Mouse (Mus musculus) liver, embryonic 13.5 days (tissue): ENCODE measurements around the gene Ercc4. TPM values are rescaled to one million over a fixed set of nuclear protein-coding genes. Genes with fewer than 3 reads are reported as not detected.
"Not testable (repeated sequence)": the region's sequence is repeated elsewhere in the genome, so short reads cannot be mapped to it uniquely, and the experiment has no call there.

Source experiments
- ATAC-seq: fragments of 200-750 bp; cut with Nextera tagmentation; 2 replicates; pipeline ENCODE4 v1.8.0; 2017; ENCODE audit warnings: low read depth, mild to moderate bottlenecking, moderate number of reproducible peaks, moderate library complexity
- DNase-seq: peaks from one replicate; pipeline ENCODE4 v3.0.0; 2022
- H3K27ac ChIP-seq: fragments of 300-500 bp; sonication (generic); 2 replicates; pipeline ENCODE4 v1.5.1; 2015; ENCODE audit warnings: moderate library complexity, mild to moderate bottlenecking, inconsistent platforms
- H3K27me3 ChIP-seq: fragments of 300-500 bp; sonication (generic); 2 replicates; pipeline ENCODE4 v1.6.1; 2015; ENCODE audit warnings: mild to moderate bottlenecking, inconsistent platforms
- H3K36me3 ChIP-seq: fragments of 300-500 bp; sonication (generic); 2 replicates; pipeline ENCODE4 v1.6.1; 2015; ENCODE audit warnings: mild to moderate bottlenecking, inconsistent platforms
- H3K4me1 ChIP-seq: fragments of 300-500 bp; sonication (generic); replicated peaks from 2 replicates; pipeline ENCODE4 v1.6.1; 2015; ENCODE audit warnings: inconsistent platforms
- H3K4me2 ChIP-seq: fragments of 300-500 bp; sonication (generic); 2 replicates; pipeline ENCODE4 v1.6.1; 2015; ENCODE audit warnings: inconsistent platforms, mild to moderate bottlenecking, moderate library complexity
- H3K4me3 ChIP-seq: fragments of 300-500 bp; sonication (generic); replicated peaks from 2 replicates; pipeline ENCODE4 v1.5.1; 2015; ENCODE audit warnings: mild to moderate bottlenecking, inconsistent platforms
- H3K9ac ChIP-seq: fragments of 300-500 bp; sonication (generic); 2 replicates; pipeline ENCODE4 v1.6.1; 2015; ENCODE audit warnings: mild to moderate bottlenecking, inconsistent platforms
- H3K9me3 ChIP-seq: fragments of 300-500 bp; sonication (generic); replicated peaks from 2 replicates; pipeline ENCODE4 v1.6.1; 2016; ENCODE audit warnings: inconsistent platforms
- WGBS: fragments of 180-500 bp; shearing (Covaris S2); methylation state at CpG from one replicate; pipeline ENCODE4 v1.1.7; 2015; ENCODE audit not compliant: insufficient replicate concordance; 5-methylcytosine and 5-hydroxymethylcytosine counted together
- polyA plus RNA-seq: library from polyadenylated mRNA; unstranded; fragments of >200 nt; fragmentation: Nextera tagmentation; extraction: Ambion mirVana; gene quantifications from 2 replicates; pipeline ENCODE4 v1.2.1, GENCODE M21; 2015

Gene Ercc4
- 5.3 and 5.5 TPM in 2 replicates for polyA plus RNA-seq

DNA sequence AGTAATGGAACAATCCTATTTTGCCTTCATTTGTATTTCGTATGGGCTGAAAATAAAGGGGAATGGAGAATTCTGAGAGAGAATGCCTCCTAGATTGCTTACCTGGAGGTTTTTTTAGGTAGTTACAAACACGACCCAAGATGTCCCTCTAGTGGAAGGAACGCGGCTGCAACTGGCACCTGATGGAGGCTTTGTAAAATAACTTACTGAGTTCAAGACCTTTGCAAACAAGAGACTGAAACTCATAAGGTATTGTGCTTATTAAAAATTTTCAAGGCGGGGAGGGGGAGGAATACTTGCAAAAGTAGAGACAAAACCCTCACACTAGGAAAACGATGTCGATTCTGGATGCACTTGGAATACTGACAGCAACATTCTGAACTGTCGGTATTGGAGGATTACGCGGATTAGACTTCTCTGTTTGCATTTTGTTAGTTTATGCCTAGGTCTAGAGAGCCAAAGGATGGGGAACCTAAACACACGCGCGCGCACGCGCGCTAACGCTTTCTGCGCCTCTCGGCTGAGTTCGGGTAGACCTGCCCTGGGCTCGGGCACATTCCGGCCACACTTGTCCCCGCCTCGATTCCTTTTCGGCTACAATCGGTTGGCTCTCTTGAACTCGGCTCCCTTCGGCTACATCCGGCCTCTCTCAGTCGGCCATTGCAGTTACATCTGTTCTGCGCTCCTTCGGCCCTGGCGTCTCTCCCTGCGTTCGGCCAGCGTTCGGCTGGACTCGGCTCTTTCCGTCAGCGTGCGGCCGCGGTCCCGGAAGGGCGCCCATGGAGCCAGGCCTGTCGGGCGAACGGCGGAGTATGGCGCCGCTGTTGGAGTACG is at the start of gene Ercc4:
Gene Ercc4 (plus strand): TSS at position 529 of the 834 bp plus-strand sequence.
- Histone ChIP-seq H3K9ac (peak within 1 kb of the TSS; percentile 88), H3K4me1 (peaks cover 9% of the 10 kb centered on the region), H3K4me3 (peak within 1 kb of the TSS; percentile 79), H3K9me3 (no peaks in the 10 kb centered on the region), H3K36me3 (peaks cover 25% of the 10 kb centered on the region), H3K4me2 (peak within 1 kb of the TSS; percentile 80), H3K27me3 (no peaks in the 10 kb centered on the region), H3K27ac (peak within 1 kb of the TSS; percentile 70)
- under 1% methylated on average over 53 of the region's 53 CpGs for WGBS
- peak; percentile 85 for DNase-seq
- peak; percentile 96 for ATAC-seq

DNA sequence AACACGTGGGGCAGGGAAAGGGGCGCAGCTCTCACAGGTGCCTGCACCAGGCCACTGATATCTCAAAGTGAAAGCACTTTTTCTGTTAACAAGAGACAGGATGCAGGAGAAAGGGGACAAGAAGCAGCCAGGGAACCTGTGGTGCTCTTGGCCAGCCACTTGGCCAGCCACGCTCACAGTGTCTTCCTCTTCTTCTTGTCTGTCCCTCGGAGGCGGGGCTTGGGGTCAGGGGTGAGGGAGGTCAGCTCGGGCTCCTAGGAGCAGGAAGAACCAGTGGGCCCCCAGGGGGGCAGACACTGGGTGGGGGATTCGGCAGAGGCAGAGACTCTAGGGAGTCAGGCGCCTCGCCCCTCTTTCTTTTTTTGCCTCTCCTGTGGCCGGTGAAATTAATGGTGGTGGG is 48.4 kb upstream of the Ercc4 start:
- no peak for ATAC-seq
- Histone ChIP-seq H3K9ac (no peak overlapping the region), H3K4me3 (no peak overlapping the region), H3K4me2 (peak overlapping the region; percentile 43), H3K9me3 (no peaks in the 10 kb centered on the region), H3K36me3 (no peaks in the 10 kb centered on the region), H3K27ac (no peak overlapping the region), H3K27me3 (no peaks in the 10 kb centered on the region), H3K4me1 (no peaks in the 10 kb centered on the region)
- 16% methylated on average over 7 of the region's 10 CpGs for WGBS
- DNase-seq = no peak

DNA sequence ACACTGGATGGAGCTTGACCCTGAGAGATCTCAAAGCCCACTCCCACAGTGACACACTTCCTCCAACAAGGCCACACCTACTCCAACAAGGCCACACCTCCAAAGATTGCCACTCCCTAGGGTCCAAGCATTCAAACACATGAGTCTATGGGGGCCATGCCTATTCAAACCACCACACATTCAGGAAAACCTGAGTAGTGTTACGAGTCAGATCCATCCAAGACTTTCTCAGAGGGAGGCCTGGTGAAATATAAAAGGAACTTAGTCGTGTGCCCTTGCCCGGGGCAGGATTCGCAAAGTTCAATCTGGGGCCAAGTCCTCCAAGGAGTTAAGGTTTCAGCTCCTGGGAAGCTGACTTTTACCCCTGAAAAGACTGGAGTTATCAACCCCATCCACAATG is 35.3 kb upstream of the Ercc4 start:
- Histone ChIP-seq H3K36me3 (no peaks in the 10 kb centered on the region), H3K9ac (no peak overlapping the region), H3K4me2 (no peak overlapping the region), H3K27ac (no peak overlapping the region), H3K9me3 (no peaks in the 10 kb centered on the region), H3K4me1 (no peaks in the 10 kb centered on the region), H3K4me3 (no peak overlapping the region), H3K27me3 (no peaks in the 10 kb centered on the region)
- DNase-seq (no peak), ATAC-seq (no peak)
- 72% methylated on average over 4 of the region's 4 CpGs for WGBS

DNA sequence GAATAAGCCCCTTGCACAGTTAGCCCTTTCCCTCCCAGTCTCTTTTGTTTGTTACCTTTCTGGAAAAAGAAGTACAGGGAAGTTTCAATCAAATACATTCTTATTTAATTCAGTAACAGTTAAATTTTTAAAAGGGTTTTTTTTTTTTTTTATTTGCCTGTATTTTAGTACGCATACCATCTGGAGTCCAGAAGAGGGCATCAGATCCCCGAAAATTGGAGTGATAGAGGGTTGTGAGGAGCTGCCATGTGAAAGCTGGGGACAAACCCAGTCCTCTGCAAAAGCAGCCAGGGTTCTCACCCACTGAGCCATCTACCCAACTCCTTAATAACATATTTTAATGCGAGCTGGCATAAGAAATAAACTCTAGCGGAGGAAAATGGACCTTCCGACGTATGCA is 29.3 kb upstream of the Ercc4 start:
- Histone ChIP-seq H3K27ac (no peak overlapping the region), H3K4me1 (no peaks in the 10 kb centered on the region), H3K9me3 (no peaks in the 10 kb centered on the region), H3K36me3 (no peaks in the 10 kb centered on the region), H3K9ac (no peak overlapping the region), H3K4me3 (no peak overlapping the region), H3K27me3 (no peaks in the 10 kb centered on the region), H3K4me2 (no peak overlapping the region)
- no peak for DNase-seq
- 64% methylated on average over 6 of the region's 6 CpGs for WGBS
- ATAC-seq = no peak

DNA sequence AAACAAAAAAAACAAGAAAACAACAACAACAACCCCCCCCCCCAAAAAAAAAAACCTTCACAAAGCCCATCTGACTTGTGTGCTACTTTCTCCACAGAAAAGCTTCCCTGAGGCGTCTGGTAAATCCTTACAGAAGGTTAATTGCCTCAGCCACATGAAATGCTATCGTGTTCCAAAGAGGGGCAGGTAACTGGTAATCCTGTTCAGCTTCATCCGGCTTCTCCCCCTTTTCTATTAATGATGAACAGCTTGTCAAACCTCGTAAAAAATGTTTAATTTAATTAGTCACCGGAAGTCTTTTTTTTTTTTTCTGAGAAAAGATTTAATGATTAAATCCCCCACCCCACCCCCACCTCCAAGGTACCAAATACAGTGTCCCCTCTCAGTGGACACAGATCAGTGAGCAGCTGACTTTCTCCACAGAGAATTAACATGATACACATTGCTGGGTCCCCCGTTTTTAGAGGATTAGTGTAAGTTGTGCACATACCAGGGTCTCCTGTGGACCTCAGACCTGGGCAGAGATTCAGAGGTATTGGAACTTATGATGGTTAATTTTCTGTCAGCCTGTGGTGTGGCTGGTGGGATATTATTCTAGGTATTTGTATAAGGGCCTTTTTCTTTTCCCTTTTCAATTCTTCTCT is 26.2 kb upstream of the Ercc4 start:
- Histone ChIP-seq H3K9me3 (no peaks in the 10 kb centered on the region), H3K4me3 (no peak overlapping the region), H3K9ac (no peak overlapping the region), H3K4me2 (no peak overlapping the region), H3K27me3 (no peaks in the 10 kb centered on the region), H3K36me3 (no peaks in the 10 kb centered on the region), H3K27ac (no peak overlapping the region), H3K4me1 (no peaks in the 10 kb centered on the region)
- 57% methylated on average over 6 of the region's 6 CpGs for WGBS
- DNase-seq = no peak
- no peak for ATAC-seq

DNA sequence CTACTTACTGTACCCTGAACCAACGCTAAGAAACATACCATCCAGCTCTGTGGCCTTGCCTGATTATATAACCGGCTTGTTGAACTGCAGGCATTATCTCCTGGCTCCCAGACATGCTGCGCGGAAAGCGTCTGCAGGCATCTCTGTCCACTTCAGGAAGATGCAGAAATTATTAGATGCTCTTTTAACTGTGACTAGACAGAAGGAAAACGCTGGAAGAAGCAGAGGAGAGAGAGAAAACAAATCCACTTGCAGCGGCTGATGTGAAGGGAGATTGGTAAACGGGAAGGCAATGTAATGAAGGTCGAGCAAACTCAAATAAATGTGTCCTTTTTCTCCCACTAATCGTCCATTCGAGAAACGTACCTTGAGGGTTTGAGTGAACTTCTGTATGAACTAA is 1.1 kb upstream of the Ercc4 start:
- H3K4me2 ChIP-seq = no peak overlapping the region
- no peak overlapping the region for H3K27ac ChIP-seq
- DNase-seq = no peak
- ATAC-seq = no peak
- H3K4me1 ChIP-seq = peaks cover 9% of the 10 kb centered on the region
- no peaks in the 10 kb centered on the region for H3K9me3 ChIP-seq
- no peaks in the 10 kb centered on the region for H3K27me3 ChIP-seq
- no peak overlapping the region for H3K9ac ChIP-seq
- peaks cover 15% of the 10 kb centered on the region for H3K36me3 ChIP-seq
- H3K4me3 ChIP-seq = no peak overlapping the region
- WGBS = 71% methylated on average over 12 of the region's 12 CpGs

DNA sequence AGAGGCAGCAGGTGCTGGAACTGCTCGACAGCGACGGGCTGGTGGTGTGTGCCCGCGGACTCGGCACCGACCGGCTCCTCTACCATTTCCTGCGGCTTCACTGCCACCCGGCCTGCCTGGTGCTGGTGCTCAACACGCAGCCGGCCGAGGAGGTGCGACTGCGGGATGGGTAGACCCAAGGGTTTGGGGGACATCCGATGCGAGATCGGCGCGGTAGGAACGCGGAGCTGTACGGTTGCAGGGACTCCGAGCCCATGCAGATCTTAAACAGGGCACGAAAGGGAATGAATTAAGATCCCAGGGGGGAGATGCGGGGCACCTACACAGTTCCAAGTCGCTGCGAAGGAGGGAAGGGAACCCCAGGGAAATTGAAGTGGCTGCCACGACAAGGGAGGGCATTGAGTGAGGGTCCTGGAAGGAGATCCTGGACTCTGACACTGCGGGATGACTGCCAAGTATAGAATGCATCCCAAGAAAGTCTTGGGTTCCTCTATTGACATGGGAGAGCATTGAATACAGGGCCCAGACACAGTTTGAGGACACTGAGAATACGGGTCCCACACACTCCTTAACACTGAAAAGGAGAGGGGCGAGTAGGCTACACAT is 609 bp downstream of the Ercc4 start:
- peak overlapping the region; percentile 80 for H3K4me2 ChIP-seq
- H3K4me3 ChIP-seq = peak overlapping the region; percentile 79
- H3K36me3 ChIP-seq = peaks cover 31% of the 10 kb centered on the region
- no peaks in the 10 kb centered on the region for H3K27me3 ChIP-seq
- 1% methylated on average over 32 of the region's 32 CpGs for WGBS
- DNase-seq (no peak), ATAC-seq (peak; percentile 70)
- H3K27ac ChIP-seq = peak overlapping the region; percentile 70
- no peaks in the 10 kb centered on the region for H3K9me3 ChIP-seq
- peak overlapping the region; percentile 88 for H3K9ac ChIP-seq
- peaks cover 9% of the 10 kb centered on the region for H3K4me1 ChIP-seq

DNA sequence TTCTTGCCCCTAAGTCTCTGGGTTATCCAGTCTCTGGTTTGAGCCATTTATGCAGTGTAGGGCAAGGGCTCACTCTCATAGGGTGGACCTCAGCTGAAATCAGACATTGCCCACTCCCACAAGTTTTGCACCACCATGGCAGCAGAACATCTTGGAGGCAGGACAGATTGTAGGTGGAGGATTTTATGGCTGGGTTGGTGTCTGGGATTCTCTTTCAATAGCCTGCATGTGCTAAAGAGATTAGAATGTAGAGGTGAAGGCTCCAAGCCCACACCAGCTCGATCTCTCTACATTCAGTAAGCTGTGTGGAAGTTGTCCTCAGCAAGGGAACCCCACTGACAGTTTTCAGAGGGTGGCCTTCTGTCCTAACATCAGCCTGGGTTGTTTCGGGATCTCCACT is 5.3 kb downstream of the Ercc4 start:
- no peaks in the 10 kb centered on the region for H3K27me3 ChIP-seq
- H3K4me1 ChIP-seq = peaks cover 9% of the 10 kb centered on the region
- H3K4me2 ChIP-seq = no peak overlapping the region
- ATAC-seq (no peak), DNase-seq (no peak)
- no peak overlapping the region for H3K9ac ChIP-seq
- no peaks in the 10 kb centered on the region for H3K9me3 ChIP-seq
- no peak overlapping the region for H3K27ac ChIP-seq
- H3K4me3 ChIP-seq = no peak overlapping the region
- 73% methylated on average over 2 of the region's 2 CpGs for WGBS
- peaks cover 47% of the 10 kb centered on the region for H3K36me3 ChIP-seq

DNA sequence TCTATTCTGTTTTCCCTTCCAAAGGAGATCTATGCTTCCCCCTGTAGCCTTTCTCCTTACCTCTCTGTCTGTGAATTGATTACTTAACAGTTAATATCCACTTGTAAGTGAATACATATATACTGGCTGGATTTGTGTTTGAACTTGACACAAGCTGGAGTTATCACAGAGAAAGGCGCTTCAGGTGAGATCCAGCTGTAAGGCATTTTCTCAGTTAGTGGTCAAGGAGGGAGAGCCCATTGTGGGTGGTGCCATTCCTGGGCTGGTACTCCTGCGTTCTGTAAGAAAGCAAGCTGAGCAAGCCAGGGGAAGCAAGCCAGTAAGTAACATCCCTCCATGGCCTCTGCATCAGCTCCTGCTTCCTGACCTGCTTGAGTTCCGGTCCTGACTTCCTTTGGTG is 6.0 kb downstream of the Ercc4 start:
- ATAC-seq, H3K4me2 ChIP-seq: not testable (repeated sequence)

DNA sequence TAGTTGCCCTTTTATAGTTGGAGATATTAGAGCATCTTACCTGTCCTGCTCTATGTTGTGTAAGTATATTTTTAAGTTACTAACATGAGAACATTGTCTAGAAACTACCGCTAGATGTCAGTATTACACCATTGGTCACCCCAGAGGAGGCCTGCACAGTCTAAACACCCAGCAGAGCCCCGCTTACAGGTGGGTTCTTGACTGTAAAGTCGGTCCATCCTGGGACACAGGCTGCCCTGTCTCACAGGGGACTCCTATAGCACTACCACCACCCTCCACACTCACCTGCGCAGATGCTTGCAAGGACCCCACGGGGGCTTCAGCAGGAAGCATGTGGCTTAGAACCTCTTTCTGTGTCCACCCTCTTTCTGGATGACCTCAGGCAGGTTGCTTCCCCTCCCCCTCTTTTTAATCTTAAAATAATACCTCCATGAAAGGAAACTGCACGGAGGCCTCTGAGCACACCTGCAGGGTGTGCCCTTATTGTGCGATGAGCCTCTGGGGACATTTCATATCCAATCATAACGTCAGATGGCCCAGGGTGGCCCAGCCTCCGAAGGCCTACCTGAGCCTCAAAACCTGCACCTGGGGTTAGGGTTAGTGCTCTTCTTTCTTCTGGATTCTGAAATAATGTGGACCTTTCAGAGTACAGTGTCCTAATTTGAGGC is 7.9 kb downstream of the Ercc4 start:
- H3K9me3 ChIP-seq = no peaks in the 10 kb centered on the region
- peaks cover 63% of the 10 kb centered on the region for H3K36me3 ChIP-seq
- 59% methylated on average over 9 of the region's 9 CpGs for WGBS
- no peaks in the 10 kb centered on the region for H3K4me1 ChIP-seq
- ATAC-seq = peak; percentile 70
- no peak for DNase-seq
- H3K4me3 ChIP-seq = no peak overlapping the region
- no peak overlapping the region for H3K4me2 ChIP-seq
- H3K27ac ChIP-seq = no peak overlapping the region
- no peak overlapping the region for H3K9ac ChIP-seq
- H3K27me3 ChIP-seq = no peaks in the 10 kb centered on the region

More for the DNA sequence above, 6.0 kb downstream of the Ercc4 start:
- not testable (repeated sequence) for H3K9ac ChIP-seq, H3K9me3 ChIP-seq, H3K4me1 ChIP-seq, H3K27me3 ChIP-seq, DNase-seq, H3K27ac ChIP-seq, H3K4me3 ChIP-seq
- peaks cover 52% of the 10 kb centered on the region for H3K36me3 ChIP-seq
- WGBS = 77% methylated on average over 3 of the region's 3 CpGs

DNA sequence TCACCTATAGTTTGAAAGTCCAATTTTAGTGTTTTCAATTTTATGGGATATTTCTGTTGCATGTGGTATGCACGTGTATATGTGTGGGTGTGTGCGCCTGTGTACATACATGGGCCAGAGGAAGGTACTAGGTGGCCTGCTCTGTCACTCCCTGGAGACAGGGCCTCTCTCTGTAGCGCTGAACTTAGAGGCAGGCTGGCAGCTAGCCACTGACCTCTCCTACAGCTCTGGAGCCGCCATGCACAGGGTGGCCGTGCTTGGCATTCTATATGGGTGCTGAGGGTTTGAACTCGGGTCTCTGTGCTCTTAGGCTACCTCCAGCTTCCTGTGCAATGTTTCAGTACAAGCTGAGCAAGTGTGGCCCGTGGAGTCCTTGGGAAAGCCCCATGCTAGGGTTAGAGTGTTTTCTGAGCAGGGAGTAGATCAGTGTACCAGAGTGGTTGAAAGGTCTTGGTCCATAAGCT is 8.5 kb downstream of the Ercc4 start:
- Histone ChIP-seq H3K9ac (no peak overlapping the region), H3K27me3 (no peaks in the 10 kb centered on the region), H3K4me2 (no peak overlapping the region), H3K4me1 (no peaks in the 10 kb centered on the region), H3K4me3 (no peak overlapping the region), H3K9me3 (no peaks in the 10 kb centered on the region), H3K27ac (no peak overlapping the region), H3K36me3 (peaks cover 63% of the 10 kb centered on the region)
- WGBS = 77% methylated on average over 7 of the region's 7 CpGs
- no peak for DNase-seq
- no peak for ATAC-seq
